Mouse (Mus musculus) MEL (cell line): ENCODE results near the gene Itih3. TPM values are rescaled to one million over a fixed set of nuclear protein-coding genes. Genes with fewer than 3 reads are reported as not detected.

Experiments
- DNase-seq: peaks from one replicate; pipeline ENCODE4 v3.0.0; 2011; ENCODE audit warnings: low read depth, low spot score
- H3K27ac ChIP-seq: 2 replicates; pipeline ENCODE4 v1.5.1; 2012; ENCODE audit warnings: low read depth, mild to moderate bottlenecking, control low read depth, low read length, moderate library complexity; ENCODE audit not compliant: control insufficient read depth
- H3K27me3 ChIP-seq, 2 experiments: fragments of 150-350 bp in 1 of 2; sonication (generic) in 1 of 2; 2 replicates each; pipeline ENCODE4 v1.6.1; 2012; ENCODE audit warnings: low read length in 2 of 2, mild to moderate bottlenecking in 2 of 2, improper control_type of control experiment in 1 of 2, moderate library complexity in 1 of 2; ENCODE audit not compliant: insufficient read depth in 2 of 2, control insufficient read depth in 1 of 2
- H3K36me3 ChIP-seq, 2 experiments: 2 replicates each; pipeline ENCODE4 v1.6.1; 2012 to 2014; ENCODE audit warnings: low read length in 2 of 2, improper control_type of control experiment in 1 of 2, inconsistent platforms in 1 of 2, mild to moderate bottlenecking in 1 of 2; ENCODE audit not compliant: insufficient read depth in 2 of 2, control insufficient read depth in 1 of 2
- H3K4me1 ChIP-seq, 2 experiments: fragments of 150-350 bp in 1 of 2; sonication (generic) in 1 of 2; 2 replicates each; pipeline ENCODE4 v1.6.1; 2012; ENCODE audit warnings: low read length in 2 of 2, improper control_type of control experiment in 1 of 2, mild to moderate bottlenecking in 1 of 2; ENCODE audit not compliant: insufficient read depth in 2 of 2, control insufficient read depth in 1 of 2
- H3K4me3 ChIP-seq, 2 experiments: fragments of 150-350 bp in 1 of 2; sonication (generic) in 1 of 2; 2 replicates each; pipeline ENCODE4 v1.5.1; 2012; ENCODE audit warnings: low read depth in 2 of 2, low read length in 2 of 2, mild to moderate bottlenecking in 2 of 2, moderate library complexity in 2 of 2, control low read depth in 1 of 2, improper control_type of control experiment in 1 of 2; ENCODE audit not compliant: control insufficient read depth in 1 of 2, insufficient read depth in 1 of 2
- H3K79me2 ChIP-seq: 2 replicates; pipeline ENCODE4 v1.6.1; 2012; ENCODE audit warnings: mild to moderate bottlenecking, low read length, moderate library complexity; ENCODE audit not compliant: control insufficient read depth, poor library complexity, insufficient read depth
- H3K9ac ChIP-seq: 2 replicates; pipeline ENCODE4 v1.6.1; 2012; ENCODE audit warnings: low read depth, mild to moderate bottlenecking, control low read depth, low read length, moderate library complexity; ENCODE audit not compliant: control insufficient read depth, poor library complexity, severe bottlenecking
- H3K9me3 ChIP-seq: fragments of 150-350 bp; sonication (generic); replicated peaks from 2 replicates; pipeline ENCODE4 v1.6.1; 2012; ENCODE audit warnings: mild to moderate bottlenecking, low read length, improper control_type of control experiment, moderate library complexity; ENCODE audit not compliant: insufficient read depth
- BHLHE40 ChIP-seq: IDR thresholded peaks from 2 replicates; pipeline ENCODE4 v1.6.1; 2012; ENCODE audit warnings: low read depth, mild to moderate bottlenecking, inconsistent platforms, low read length, improper control_type of control experiment, borderline replicate concordance
- CTCF ChIP-seq, 3 experiments: IDR thresholded peaks in 2 of 3; conservative IDR thresholded peaks in 1 of 3; 2 replicates each; pipeline ENCODE4 v1.5.1; 2011 to 2012; ENCODE audit warnings: low read length in 3 of 3, low read depth in 2 of 3, mild to moderate bottlenecking in 2 of 3, improper control_type of control experiment in 1 of 3, inconsistent platforms in 1 of 3, mixed read lengths in 1 of 3, moderate library complexity in 1 of 3; ENCODE audit not compliant: control insufficient read depth in 1 of 3, insufficient read depth in 1 of 3, poor library complexity in 1 of 3, severe bottlenecking in 1 of 3
- EP300 ChIP-seq, 2 experiments: IDR thresholded peaks; 2 replicates each; pipeline ENCODE4 v1.6.1; 2011; ENCODE audit warnings: improper control_type of control experiment in 2 of 2, low read length in 2 of 2, low read depth in 1 of 2, mild to moderate bottlenecking in 1 of 2
- ETS1 ChIP-seq: IDR thresholded peaks from 2 replicates; pipeline ENCODE4 v1.6.1; 2012; ENCODE audit warnings: low read depth, mild to moderate bottlenecking, inconsistent platforms, low read length, improper control_type of control experiment, moderate library complexity
- GABPA ChIP-seq: IDR thresholded peaks from 2 replicates; pipeline ENCODE4 v1.6.1; 2012; ENCODE audit warnings: low read depth, mild to moderate bottlenecking, inconsistent platforms, low read length, improper control_type of control experiment, moderate library complexity
- GATA1 ChIP-seq: IDR thresholded peaks from 2 replicates; pipeline ENCODE4 v1.6.1; 2011; ENCODE audit warnings: low read depth, low read length, improper control_type of control experiment
- HCFC1 ChIP-seq: IDR thresholded peaks from 2 replicates; pipeline ENCODE4 v1.6.1; 2012; ENCODE audit warnings: low read depth, mild to moderate bottlenecking, inconsistent platforms, low read length, improper control_type of control experiment, moderate library complexity
- JUND ChIP-seq: IDR thresholded peaks from 2 replicates; pipeline ENCODE4 v1.6.1; 2011; ENCODE audit warnings: low read depth, mild to moderate bottlenecking, improper control_type of control experiment, low read length
- MEF2A ChIP-seq: IDR thresholded peaks from 2 replicates; pipeline ENCODE4 v1.6.1; 2014; ENCODE audit warnings: low read depth, mild to moderate bottlenecking, inconsistent platforms, low read length, improper control_type of control experiment; ENCODE audit not compliant: poor library complexity, insufficient replicate concordance, severe bottlenecking; ENCODE audit errors: extremely low read depth
- MXI1 ChIP-seq: IDR thresholded peaks from 2 replicates; pipeline ENCODE4 v1.6.1; 2011; ENCODE audit warnings: mild to moderate bottlenecking, low read depth, low read length, improper control_type of control experiment
- MYC ChIP-seq: IDR thresholded peaks from 2 replicates; pipeline ENCODE4 v1.6.1; 2011; ENCODE audit warnings: low read depth, mild to moderate bottlenecking, low read length, improper control_type of control experiment, moderate library complexity
- NRF1 ChIP-seq: IDR thresholded peaks from 2 replicates; pipeline ENCODE4 v1.6.1; 2014; ENCODE audit warnings: low read depth, mild to moderate bottlenecking, inconsistent platforms, low read length, improper control_type of control experiment, moderate library complexity; ENCODE audit not compliant: poor library complexity, insufficient read depth, severe bottlenecking
- POLR2A ChIP-seq, 2 experiments: IDR thresholded peaks; 2 replicates each; pipeline ENCODE4 v1.6.1; 2011 to 2012; ENCODE audit warnings: low read length in 2 of 2, mild to moderate bottlenecking in 2 of 2, control low read depth in 1 of 2, improper control_type of control experiment in 1 of 2, low read depth in 1 of 2, moderate library complexity in 1 of 2; ENCODE audit not compliant: control insufficient read depth in 1 of 2, insufficient read depth in 1 of 2, poor library complexity in 1 of 2
- POLR2AphosphoS5 ChIP-seq: IDR thresholded peaks from 2 replicates; pipeline ENCODE4 v1.6.1; 2012; ENCODE audit warnings: low read depth, borderline replicate concordance, mild to moderate bottlenecking, inconsistent platforms, low read length, moderate library complexity, mixed read lengths
- RCOR1 ChIP-seq: IDR thresholded peaks from 2 replicates; pipeline ENCODE4 v1.6.1; 2012; ENCODE audit warnings: low read depth, mild to moderate bottlenecking, inconsistent platforms, low read length, improper control_type of control experiment
- TAL1 ChIP-seq: IDR thresholded peaks from 2 replicates; pipeline ENCODE4 v1.6.1; 2012; ENCODE audit warnings: mild to moderate bottlenecking, inconsistent platforms, low read length, moderate library complexity, mixed read lengths
- TCF12 ChIP-seq: IDR thresholded peaks from 2 replicates; pipeline ENCODE4 v1.6.1; 2014; ENCODE audit warnings: low read depth, mild to moderate bottlenecking, inconsistent platforms, low read length, improper control_type of control experiment, moderate library complexity
- USF1 ChIP-seq: IDR thresholded peaks from 2 replicates; pipeline ENCODE4 v1.6.1; 2014; ENCODE audit warnings: low read depth, mild to moderate bottlenecking, inconsistent platforms, low read length, improper control_type of control experiment, moderate library complexity
- USF2 ChIP-seq, 2 experiments: IDR thresholded peaks; 2 replicates each; pipeline ENCODE4 v1.6.1; 2011 to 2012; ENCODE audit warnings: improper control_type of control experiment in 2 of 2, low read length in 2 of 2, borderline replicate concordance in 1 of 2, inconsistent platforms in 1 of 2, low read depth in 1 of 2, mild to moderate bottlenecking in 1 of 2; ENCODE audit not compliant: insufficient read depth in 1 of 2
- ZKSCAN1 ChIP-seq: IDR thresholded peaks from 2 replicates; pipeline ENCODE4 v1.6.1; 2012; ENCODE audit warnings: low read depth, mild to moderate bottlenecking, inconsistent platforms, low read length, improper control_type of control experiment, moderate library complexity
- polyA plus RNA-seq, 2 experiments: library from polyadenylated mRNA; stranded (reverse) in 1 of 2; unstranded in 1 of 2; fragments of >175 nt in 1 of 2; fragments of >200 nt in 1 of 2; gene quantifications; 2 replicates each; pipeline versions ENCODE4 v1.2.1 to v1.2.4; 2012; ENCODE audit warnings: low replicate concordance in 2 of 2, low read depth in 1 of 2; ENCODE audit not compliant: insufficient read length in 2 of 2, insufficient read depth in 1 of 2, missing spikeins in 1 of 2
- total RNA-seq: library from RNA; depleted of rRNA; stranded (reverse); fragments of 300-350 nt; gene quantifications from 2 replicates; pipeline ENCODE4 v1.2.3, GENCODE M21; 2012

Itih3 gene
- total and polyA plus RNA-seq, 3 experiments, result not detected

DNA sequence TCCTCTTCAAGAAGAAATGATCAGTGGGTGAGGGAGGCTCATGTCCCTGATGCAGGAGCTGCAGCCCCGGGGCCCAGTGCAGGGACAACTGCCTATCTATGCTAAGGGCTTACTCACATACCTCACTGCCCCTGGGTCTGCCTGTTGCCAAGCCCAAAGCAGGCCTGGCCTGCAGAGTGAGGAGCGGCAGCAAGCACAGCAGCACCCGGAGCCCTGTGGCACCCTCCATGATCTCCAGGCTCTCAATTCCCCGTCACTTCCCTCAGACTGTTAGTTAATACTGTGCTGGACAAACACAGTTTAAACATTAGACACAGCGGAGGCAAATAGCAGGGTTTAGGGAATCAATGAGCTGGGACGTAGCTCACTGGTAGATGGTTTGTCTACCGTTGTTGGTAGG, 19.5 kb upstream of the Itih3 start, which contains the start of gene Itih1:
Itih1 (minus strand) TSS at position 252 of the 400 bp plus-strand sequence.
- TF ChIP-seq ZKSCAN1, result no peak
- TF ChIP-seq USF1, result no peak
- TF ChIP-seq MYC, result no peak
- no peak for TF ChIP-seq MXI1
- TF ChIP-seq NRF1, result no peak
- TF ChIP-seq GABPA, result no peak
- TF ChIP-seq RCOR1, result no peak
- no peak for TF ChIP-seq POLR2A (IDR thresholded peaks at IDR 0.05; ENCODE audit: control insufficient read depth in 1 of 2, insufficient read depth in 1 of 2, low read depth in 1 of 2, low read length in 2 of 2, poor library complexity in 1 of 2)
- no peak for TF ChIP-seq GATA1
- no peak for TF ChIP-seq TAL1
- no peak for TF ChIP-seq ETS1
- no peak for TF ChIP-seq CTCF (IDR thresholded peaks at IDR 0.05 in 2 of 3, conservative IDR thresholded peaks at IDR 0.05 in 1 of 3; ENCODE audit: control insufficient read depth in 1 of 3, insufficient read depth in 1 of 3, low read depth in 2 of 3, low read length in 3 of 3, poor library complexity in 1 of 3, severe bottlenecking in 1 of 3)
- TF ChIP-seq BHLHE40, result no peak
- no peak for TF ChIP-seq POLR2AphosphoS5
- TF ChIP-seq USF2 (IDR thresholded peaks at IDR 0.05; ENCODE audit: borderline replicate concordance in 1 of 2, insufficient read depth in 1 of 2, low read depth in 1 of 2, low read length in 2 of 2), result no peak
- TF ChIP-seq JUND, result no peak
- no peak for TF ChIP-seq MEF2A
- no peak for TF ChIP-seq HCFC1
- TF ChIP-seq, all 39 proteins: peak for 0
- 0 out of 4 replicates have a peak, but pooled peaks cover 0 to 3% of the 10 kb centered on the region in 2 experiments for H3K4me1 ChIP-seq
- peak within 1 kb of the TSS; percentile 33; the same call in 1 of the 2 replicates for H3K9ac ChIP-seq
- no peaks in the 10 kb centered on the region for H3K79me2 ChIP-seq
- no peak within 1 kb of the TSS for H3K27ac ChIP-seq
- no peaks in the 10 kb centered on the region for H3K36me3 ChIP-seq
- peaks cover 0 to 4% of the 10 kb centered on the region in 2 experiments; a peak in 1 of 4 replicates for H3K27me3 ChIP-seq
- no peak within 1 kb of the TSS for H3K4me3 ChIP-seq
- DNase-seq, result no peak
- H3K9me3 ChIP-seq, result no peaks in the 10 kb centered on the region

GRCm38 (mm10) chr14:30942254-30942653, 18.7 kb upstream of the Itih3 start:
- TF ChIP-seq TCF12 (no peak), EP300 (IDR thresholded peaks at IDR 0.05; ENCODE audit: low read depth in 1 of 2, low read length in 2 of 2) (no peak), HCFC1 (no peak), RCOR1 (no peak), USF1 (no peak)
- Histone ChIP-seq H3K27me3 (peaks cover 1 to 4% of the 10 kb centered on the region in 2 experiments; a peak in 1 of 4 replicates), H3K36me3 (no peaks in the 10 kb centered on the region), H3K27ac (no peak overlapping the region), H3K4me1 (0 out of 4 replicates have a peak, but pooled peaks cover 0 to 3% of the 10 kb centered on the region in 2 experiments), H3K9me3 (no peaks in the 10 kb centered on the region), H3K79me2 (no peaks in the 10 kb centered on the region), H3K4me3 (no peak overlapping the region), H3K9ac (no peak overlapping the region)
- DNase-seq, result no peak
